Mouse (Mus musculus): ENCODE results near the gene Sergef. TPM values are rescaled to one million over a fixed set of nuclear protein-coding genes. Genes with fewer than 3 reads are reported as not detected.

Sergef gene
- polyA plus RNA-seq, 1 experiment from 2014 or later = 23.4 TPM

GRCm38 (mm10) chr7:46638889-46639691 is 517 bp downstream of the Sergef start:
- Histone ChIP-seq H3K4me2 (ENCODE audit: low read length) (peak overlapping the region; percentile 65), H3K9me3 (replicated peaks; ENCODE audit: control insufficient read depth, low read length) (no peaks in the 10 kb centered on the region), H3K4me3 (ENCODE audit: low read depth, low read length) (peak overlapping the region; percentile 55), H3K36me3 (ENCODE audit: control insufficient read depth, insufficient read depth, low read length) (peaks cover 5% of the 10 kb centered on the region; the same call in 1 of the 2 replicates), H3K27me3 (replicated peaks; ENCODE audit: control insufficient read depth, insufficient read depth, low read length) (no peaks in the 10 kb centered on the region), H3K27ac (ENCODE audit: low read depth, low read length) (peak overlapping the region; percentile 77), H3K9ac (ENCODE audit: low read length) (peak overlapping the region; percentile 81), H3K4me1 (ENCODE audit: control insufficient read depth, insufficient read depth, low read length) (0 out of 2 replicates have a peak, but pooled peaks cover 7% of the 10 kb centered on the region)
- 9% methylated on average over 30 of the region's 32 CpGs for WGBS
- ATAC-seq = no peak; the same call in none of the 2 replicates
- peak; percentile 19 for DNase-seq (ENCODE audit: low spot score)

- Histone ChIP-seq H3K9ac (ENCODE audit: low read length) (0 out of 2 replicates have a peak overlapping the region, but pooled peaks have one; percentile 17), H3K9me3 (replicated peaks; ENCODE audit: control insufficient read depth, low read length) (no peaks in the 10 kb centered on the region), H3K27me3 (replicated peaks; ENCODE audit: control insufficient read depth, insufficient read depth, low read length) (no peaks in the 10 kb centered on the region), H3K4me2 (ENCODE audit: low read length) (no peak overlapping the region), H3K27ac (ENCODE audit: low read depth, low read length) (no peak overlapping the region), H3K36me3 (ENCODE audit: control insufficient read depth, insufficient read depth, low read length) (peaks cover 19% of the 10 kb centered on the region), H3K4me3 (ENCODE audit: low read depth, low read length) (no peak overlapping the region), H3K4me1 (ENCODE audit: control insufficient read depth, insufficient read depth, low read length) (no peaks in the 10 kb centered on the region)
- DNase-seq (ENCODE audit: low spot score) (no peak), ATAC-seq (no peak)
- WGBS = 29% methylated on average over 8 of the region's 8 CpGs
These were observed 11.1 kb downstream of the Sergef start for GRCm38 (mm10) chr7:46628375-46628975.

GRCm38 (mm10) chr7:46623979-46624378 is 15.6 kb downstream of the Sergef start:
- peaks cover 13% of the 10 kb centered on the region; the same call in 1 of the 2 replicates for H3K36me3 ChIP-seq (ENCODE audit: control insufficient read depth, insufficient read depth, low read length)
- 16% methylated on average over 2 of the region's 3 CpGs for WGBS

GRCm38 (mm10) chr7:46618416-46619110 is 21.0 kb downstream of the Sergef start:
- WGBS = 93% methylated on average over 23 of the region's 23 CpGs
- no peaks in the 10 kb centered on the region for H3K9me3 ChIP-seq (replicated peaks; ENCODE audit: control insufficient read depth, low read length)
- no peak overlapping the region for H3K9ac ChIP-seq (ENCODE audit: low read length)
- no peak overlapping the region for H3K4me3 ChIP-seq (ENCODE audit: low read depth, low read length)
- DNase-seq (ENCODE audit: low spot score) (no peak), ATAC-seq (no peak)
- H3K27ac ChIP-seq (ENCODE audit: low read depth, low read length) = no peak overlapping the region
- H3K36me3 ChIP-seq (ENCODE audit: control insufficient read depth, insufficient read depth, low read length) = peaks cover 29% of the 10 kb centered on the region
- no peaks in the 10 kb centered on the region for H3K4me1 ChIP-seq (ENCODE audit: control insufficient read depth, insufficient read depth, low read length)
- no peaks in the 10 kb centered on the region for H3K27me3 ChIP-seq (replicated peaks; ENCODE audit: control insufficient read depth, insufficient read depth, low read length)
- H3K4me2 ChIP-seq (ENCODE audit: low read length) = no peak overlapping the region

More at GRCm38 (mm10) chr7:46623979-46624378, 15.6 kb downstream of the Sergef start:
- DNase-seq (ENCODE audit: low spot score) (no peak), ATAC-seq (no peak)
- no peaks in the 10 kb centered on the region for H3K4me1 ChIP-seq (ENCODE audit: control insufficient read depth, insufficient read depth, low read length)
- H3K27me3 ChIP-seq (replicated peaks; ENCODE audit: control insufficient read depth, insufficient read depth, low read length) = no peaks in the 10 kb centered on the region
- no peak overlapping the region for H3K27ac ChIP-seq (ENCODE audit: low read depth, low read length)
- H3K4me2 ChIP-seq (ENCODE audit: low read length) = no peak overlapping the region
- H3K4me3 ChIP-seq (ENCODE audit: low read depth, low read length) = no peak overlapping the region
- no peaks in the 10 kb centered on the region for H3K9me3 ChIP-seq (replicated peaks; ENCODE audit: control insufficient read depth, low read length)
- no peak overlapping the region for H3K9ac ChIP-seq (ENCODE audit: low read length)

GRCm38 (mm10) chr7:46616429-46617005 is 23.1 kb downstream of the Sergef start:
- H3K4me2 ChIP-seq (ENCODE audit: low read length) = no peak overlapping the region
- H3K27ac ChIP-seq (ENCODE audit: low read depth, low read length) = no peak overlapping the region
- no peaks in the 10 kb centered on the region for H3K4me1 ChIP-seq (ENCODE audit: control insufficient read depth, insufficient read depth, low read length)
- ATAC-seq (no peak), DNase-seq (ENCODE audit: low spot score) (no peak)
- H3K36me3 ChIP-seq (ENCODE audit: control insufficient read depth, insufficient read depth, low read length) = peaks cover 36% of the 10 kb centered on the region
- H3K4me3 ChIP-seq (ENCODE audit: low read depth, low read length) = no peak overlapping the region
- H3K9me3 ChIP-seq (replicated peaks; ENCODE audit: control insufficient read depth, low read length) = no peaks in the 10 kb centered on the region
- H3K27me3 ChIP-seq (replicated peaks; ENCODE audit: control insufficient read depth, insufficient read depth, low read length) = no peaks in the 10 kb centered on the region
- H3K9ac ChIP-seq (ENCODE audit: low read length) = no peak overlapping the region
- WGBS = 96% methylated on average over 7 of the region's 7 CpGs

- H3K4me3 ChIP-seq (ENCODE audit: low read depth, low read length) = no peak overlapping the region
- H3K9ac ChIP-seq (ENCODE audit: low read length) = no peak overlapping the region
- no peaks in the 10 kb centered on the region for H3K9me3 ChIP-seq (replicated peaks; ENCODE audit: control insufficient read depth, low read length)
- 78% methylated on average over 5 of the region's 5 CpGs for WGBS
- H3K4me2 ChIP-seq (ENCODE audit: low read length) = no peak overlapping the region
- peaks cover 32% of the 10 kb centered on the region for H3K36me3 ChIP-seq (ENCODE audit: control insufficient read depth, insufficient read depth, low read length)
- H3K4me1 ChIP-seq (ENCODE audit: control insufficient read depth, insufficient read depth, low read length) = no peaks in the 10 kb centered on the region
- no peak overlapping the region for H3K27ac ChIP-seq (ENCODE audit: low read depth, low read length)
- ATAC-seq (no peak), DNase-seq (ENCODE audit: low spot score) (no peak)
- H3K27me3 ChIP-seq (replicated peaks; ENCODE audit: control insufficient read depth, insufficient read depth, low read length) = no peaks in the 10 kb centered on the region
These were observed 24.2 kb downstream of the Sergef start for GRCm38 (mm10) chr7:46615256-46615977.

GRCm38 (mm10) chr7:46614263-46614662 is 25.3 kb downstream of the Sergef start:
- Histone ChIP-seq H3K4me1 (ENCODE audit: control insufficient read depth, insufficient read depth, low read length) (no peaks in the 10 kb centered on the region), H3K27ac (ENCODE audit: low read depth, low read length) (no peak overlapping the region), H3K27me3 (replicated peaks; ENCODE audit: control insufficient read depth, insufficient read depth, low read length) (no peaks in the 10 kb centered on the region), H3K4me2 (ENCODE audit: low read length) (no peak overlapping the region), H3K9me3 (replicated peaks; ENCODE audit: control insufficient read depth, low read length) (no peaks in the 10 kb centered on the region), H3K4me3 (ENCODE audit: low read depth, low read length) (no peak overlapping the region), H3K9ac (ENCODE audit: low read length) (no peak overlapping the region), H3K36me3 (ENCODE audit: control insufficient read depth, insufficient read depth, low read length) (peaks cover 26% of the 10 kb centered on the region)
- WGBS = 98% methylated on average over 12 of the region's 12 CpGs
- DNase-seq (ENCODE audit: low spot score) (no peak), ATAC-seq (no peak)

- Histone ChIP-seq H3K27ac (ENCODE audit: low read depth, low read length) (no peak overlapping the region), H3K27me3 (replicated peaks; ENCODE audit: control insufficient read depth, insufficient read depth, low read length) (no peaks in the 10 kb centered on the region), H3K9me3 (replicated peaks; ENCODE audit: control insufficient read depth, low read length) (no peaks in the 10 kb centered on the region), H3K9ac (ENCODE audit: low read length) (no peak overlapping the region), H3K4me2 (ENCODE audit: low read length) (no peak overlapping the region), H3K4me1 (ENCODE audit: control insufficient read depth, insufficient read depth, low read length) (no peaks in the 10 kb centered on the region), H3K36me3 (ENCODE audit: control insufficient read depth, insufficient read depth, low read length) (peaks cover 18% of the 10 kb centered on the region), H3K4me3 (ENCODE audit: low read depth, low read length) (no peak overlapping the region)
- DNase-seq (ENCODE audit: low spot score) (peak; percentile 51), ATAC-seq (no peak)
- WGBS = 71% methylated on average over 10 of the region's 10 CpGs
These were observed 26.5 kb downstream of the Sergef start for GRCm38 (mm10) chr7:46613091-46613490.
